Mouse (Mus musculus): Measurements from ENCODE around the gene Il16. TPM values are rescaled to one million over a fixed set of nuclear protein-coding genes. Genes with fewer than 3 reads are reported as not detected.

Il16 gene
- polyA plus RNA-seq, 1 experiment from 2014 or later: 2.5 TPM

DNA sequence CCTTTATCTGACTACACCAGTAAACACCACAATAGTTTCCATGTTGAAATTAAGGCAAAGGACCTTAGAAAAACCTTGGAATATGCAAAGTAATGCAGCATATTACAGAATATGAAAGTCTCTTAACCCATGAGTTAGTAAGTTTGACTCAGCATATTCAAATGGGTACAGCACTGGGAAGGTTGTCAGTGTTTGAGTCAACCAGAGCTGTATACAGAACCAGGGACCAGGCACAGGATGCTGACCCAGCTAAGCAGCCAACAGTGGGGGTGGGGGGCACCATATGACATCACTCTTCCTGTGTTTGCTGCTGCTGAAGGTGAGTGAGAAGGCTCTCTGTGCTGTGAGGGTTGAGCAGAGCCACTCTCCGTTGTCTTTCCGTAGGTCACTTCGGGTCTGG is 148.5 kb downstream of the Il16 start:
- Histone ChIP-seq H3K27me3 (ENCODE audit: control insufficient read depth, insufficient read depth, low read length) (no peaks in the 10 kb centered on the region), H3K4me3 (ENCODE audit: low read length) (no peak overlapping the region), H3K9me3 (ENCODE audit: control insufficient read depth, low read length) (no peaks in the 10 kb centered on the region), H3K4me2 (replicated peaks; ENCODE audit: low read depth, low read length) (no peak overlapping the region), H3K27ac (ENCODE audit: low read depth, low read length) (no peak overlapping the region), H3K4me1 (ENCODE audit: control insufficient read depth, insufficient read depth, low read length) (0 out of 2 replicates have a peak, but pooled peaks cover 4% of the 10 kb centered on the region), H3K36me3 (ENCODE audit: control insufficient read depth, insufficient read depth, low read length) (no peaks in the 10 kb centered on the region), H3K9ac (ENCODE audit: low read depth, low read length) (no peak overlapping the region)
- ATAC-seq (ENCODE audit: low FRiP score, low TSS enrichment): no peak
- WGBS: 97% methylated on average over 3 of the region's 3 CpGs

DNA sequence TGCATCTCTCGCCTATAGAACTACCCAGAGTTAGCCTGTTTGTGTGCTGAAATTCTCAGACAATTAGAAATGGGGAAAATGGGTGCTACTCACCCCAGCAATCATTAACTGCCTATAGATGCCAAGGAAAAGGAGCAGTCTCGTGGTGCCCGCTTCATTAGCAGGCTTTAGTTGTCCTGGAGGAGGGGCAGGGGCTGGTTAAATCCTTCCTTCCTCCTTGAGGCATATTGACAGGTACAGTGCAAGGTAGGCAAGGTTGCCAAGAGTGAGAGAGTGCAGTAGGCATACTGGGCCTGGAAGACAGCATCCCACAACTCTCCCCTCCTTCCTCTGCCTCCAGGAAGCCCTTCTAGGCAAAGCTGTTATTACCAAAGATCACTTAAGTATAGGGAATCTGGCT is 151.5 kb downstream of the Il16 start:
- no peak overlapping the region for H3K4me2 ChIP-seq (replicated peaks; ENCODE audit: low read depth, low read length)
- no peak overlapping the region for H3K4me3 ChIP-seq (ENCODE audit: low read length)
- no peaks in the 10 kb centered on the region for H3K36me3 ChIP-seq (ENCODE audit: control insufficient read depth, insufficient read depth, low read length)
- H3K27me3 ChIP-seq (ENCODE audit: control insufficient read depth, insufficient read depth, low read length): no peaks in the 10 kb centered on the region
- ATAC-seq (ENCODE audit: low FRiP score, low TSS enrichment): no peak
- no peaks in the 10 kb centered on the region for H3K9me3 ChIP-seq (ENCODE audit: control insufficient read depth, low read length)
- H3K27ac ChIP-seq (ENCODE audit: low read depth, low read length): no peak overlapping the region
- 77% methylated on average over 3 of the region's 3 CpGs for WGBS
- H3K4me1 ChIP-seq (ENCODE audit: control insufficient read depth, insufficient read depth, low read length): 0 out of 2 replicates have a peak, but pooled peaks cover 4% of the 10 kb centered on the region
- H3K9ac ChIP-seq (ENCODE audit: low read depth, low read length): no peak overlapping the region

Other genes with a start within 250 kb of the Il16 start
- 0.84 and 0.91 TPM in 2 replicates for gene Tmc3, start 160.8 kb downstream of the Il16 start, polyA plus RNA-seq (2014; fragmentation: Nextera tagmentation; extraction: Ambion mirVana)
- gene Stard5, start 113.8 kb downstream of the Il16 start, polyA plus RNA-seq (2014; fragmentation: Nextera tagmentation; extraction: Ambion mirVana): 13.0 and 19.4 TPM in 2 replicates
- not detected in 2 replicates for gene Cfap161, start 49.2 kb upstream of the Il16 start, polyA plus RNA-seq (2014; fragmentation: Nextera tagmentation; extraction: Ambion mirVana)
- 15.3 and 16.2 TPM in 2 replicates for gene Tlnrd1, start 138.6 kb upstream of the Il16 start, polyA plus RNA-seq (2014; fragmentation: Nextera tagmentation; extraction: Ambion mirVana)
- 81.6 and 101 TPM in 2 replicates for gene Mesd, start 138.7 kb upstream of the Il16 start, polyA plus RNA-seq (2014; fragmentation: Nextera tagmentation; extraction: Ambion mirVana)

Measured in kidney, embryonic 14.5 days (tissue).